Mouse (Mus musculus) testis, adult 2 months (tissue): ENCODE measurements around the gene Dph7.

Source experiments
- CTCF ChIP-seq: fragments of 200-500 bp; IDR thresholded peaks from 2 replicates; pipeline ENCODE4 v1.5.1; 2012; ENCODE audit warnings: low read depth, mild to moderate bottlenecking, inconsistent platforms, low read length, moderate library complexity; ENCODE audit not compliant: control insufficient read depth, insufficient read depth, insufficient replicate concordance
- POLR2A ChIP-seq: fragments of 200-500 bp; IDR thresholded peaks from 2 replicates; pipeline ENCODE4 v1.6.1; 2012; ENCODE audit warnings: low read depth, mild to moderate bottlenecking, inconsistent platforms, low read length, moderate library complexity; ENCODE audit not compliant: control insufficient read depth

DNA sequence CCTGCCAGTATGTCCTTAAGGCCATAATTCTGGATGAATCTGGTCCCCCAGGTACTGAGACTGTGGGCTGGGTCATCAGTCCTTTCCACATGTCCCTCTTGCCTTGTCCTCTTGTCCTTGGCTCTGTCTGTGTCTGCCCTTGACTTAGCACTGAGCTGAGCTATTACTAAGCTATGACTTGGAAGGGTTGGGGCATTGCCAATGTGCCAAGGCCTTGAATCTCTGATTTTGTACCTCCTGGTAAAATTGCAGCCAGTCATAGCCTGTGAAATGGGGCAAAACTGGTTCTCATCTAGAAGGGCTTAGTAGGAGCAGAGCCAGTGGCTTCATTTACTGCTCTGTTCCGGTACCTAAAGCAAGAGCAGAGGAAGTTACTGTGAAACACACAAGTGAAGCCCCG, 34.3 kb downstream of the Dph7 start:
- TF ChIP-seq CTCF (no peak), POLR2A (no peak)
